Mouse (Mus musculus): ENCODE results near the gene Bbof1.

DNA sequence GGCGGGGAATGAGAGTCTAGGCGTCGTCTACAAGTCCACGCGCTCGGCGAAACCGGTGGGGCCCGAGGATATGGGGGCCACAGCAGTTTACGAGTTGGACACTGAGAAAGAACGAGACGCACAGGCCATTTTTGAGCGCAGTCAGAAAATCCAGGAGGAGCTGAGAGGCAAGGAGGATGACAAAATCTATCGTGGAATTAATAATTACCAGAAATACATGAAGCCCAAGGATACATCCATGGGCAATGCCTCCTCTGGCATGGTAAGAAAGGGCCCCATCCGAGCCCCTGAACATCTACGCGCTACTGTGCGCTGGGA lies 8.7 kb downstream of the Bbof1 start:
- TF ChIP-seq POLR2A (IDR thresholded peaks at IDR 0.05; ENCODE audit: borderline replicate concordance, low read depth, low read length) (no peak), CTCF (IDR thresholded peaks at IDR 0.05; ENCODE audit: low read depth, low read length) (no peak)
